Mouse (Mus musculus) retina, postnatal 1 day (tissue): ENCODE results near the gene Ube2d3.
"Not testable (repeated sequence)": the region's sequence is repeated elsewhere in the genome, so short reads cannot be mapped to it uniquely, and the experiment has no call there.

Experiments used
- DNase-seq: peaks from one replicate; pipeline ENCODE4 v3.0.0-alpha.2; 2012

The Ube2d3 gene

GRCm38 (mm10) chr3:135438913-135439531, 1.1 kb downstream of the Ube2d3 start:
- peak; percentile 85 for DNase-seq

- DNase-seq: peak; percentile 7
Measured at GRCm38 (mm10) chr3:135439651-135440050, 1.7 kb downstream of the Ube2d3 start.

- peak; percentile 28 for DNase-seq
Measured at GRCm38 (mm10) chr3:135440221-135440620, 2.3 kb downstream of the Ube2d3 start.

- DNase-seq: peak; percentile 6
Measured at GRCm38 (mm10) chr3:135440621-135441020, 2.7 kb downstream of the Ube2d3 start.

- DNase-seq: no peak
Measured at GRCm38 (mm10) chr3:135444930-135445329, 7.0 kb downstream of the Ube2d3 start.

GRCm38 (mm10) chr3:135458981-135459380, 21.0 kb downstream of the Ube2d3 start:
- DNase-seq: no peak

GRCm38 (mm10) chr3:135468402-135468801, 30.5 kb downstream of the Ube2d3 start:
- no peak for DNase-seq

GRCm38 (mm10) chr3:135469146-135469545, 31.2 kb downstream of the Ube2d3 start:
- no peak for DNase-seq

GRCm38 (mm10) chr3:135469974-135470373, 32.0 kb downstream of the Ube2d3 start:
- no peak for DNase-seq

GRCm38 (mm10) chr3:135470823-135471222, 32.9 kb downstream of the Ube2d3 start:
- DNase-seq: no peak

- no peak for DNase-seq
Measured at GRCm38 (mm10) chr3:135475025-135475424, 37.1 kb downstream of the Ube2d3 start.

- DNase-seq: no peak
Measured at GRCm38 (mm10) chr3:135476286-135476685, 38.3 kb downstream of the Ube2d3 start.

GRCm38 (mm10) chr3:135476977-135477376, 39.0 kb downstream of the Ube2d3 start:
- no peak for DNase-seq

- DNase-seq: not testable (repeated sequence)
Measured at GRCm38 (mm10) chr3:135479090-135479489, 41.1 kb downstream of the Ube2d3 start.

GRCm38 (mm10) chr3:135480767-135481166, 42.8 kb downstream of the Ube2d3 start:
- no peak for DNase-seq

- no peak for DNase-seq
Measured at GRCm38 (mm10) chr3:135481608-135482007, 43.7 kb downstream of the Ube2d3 start.

- DNase-seq: not testable (repeated sequence)
Measured at GRCm38 (mm10) chr3:135484650-135485049, 46.7 kb downstream of the Ube2d3 start.

GRCm38 (mm10) chr3:135485128-135485899, 47.4 kb downstream of the Ube2d3 start, which contains the start of gene Manba:
TSS of gene Manba (plus strand) at chr3:135485611.
- peak; percentile 88 for DNase-seq

GRCm38 (mm10) chr3:135485900-135486241, 47.9 kb downstream of the Ube2d3 start:
- DNase-seq: no peak

- no peak for DNase-seq
Measured at GRCm38 (mm10) chr3:135486351-135486750, 48.4 kb downstream of the Ube2d3 start.

GRCm38 (mm10) chr3:135487803-135488202, 49.9 kb downstream of the Ube2d3 start:
- no peak for DNase-seq

GRCm38 (mm10) chr3:135489865-135490520, 52.0 kb downstream of the Ube2d3 start:
- DNase-seq: no peak

GRCm38 (mm10) chr3:135491102-135491501, 53.2 kb downstream of the Ube2d3 start:
- no peak for DNase-seq

GRCm38 (mm10) chr3:135493320-135493719, 55.4 kb downstream of the Ube2d3 start:
- DNase-seq: not testable (repeated sequence)
